Mouse (Mus musculus) neural tube, embryonic 12.5 days (tissue): Measurements from ENCODE around the gene Dnm1l. TPM values are rescaled to one million over a fixed set of nuclear protein-coding genes. Genes with fewer than 3 reads are reported as not detected.
"Not testable (repeated sequence)": the region's sequence is repeated elsewhere in the genome, so short reads cannot be mapped to it uniquely, and the experiment has no call there.

ENCODE experiments used
- ATAC-seq: fragments of 200-750 bp; cut with Nextera tagmentation; 2 replicates; pipeline ENCODE4 v1.8.0; 2017; ENCODE audit warnings: low read depth, mild to moderate bottlenecking, moderate TSS enrichment, moderate library complexity; ENCODE audit not compliant: low FRiP score
- H3K27ac ChIP-seq: fragments of 300-500 bp; sonication (generic); 2 replicates; pipeline ENCODE4 v1.5.1; 2016
- H3K27me3 ChIP-seq: fragments of 300-500 bp; sonication (generic); replicated peaks from 2 replicates; pipeline ENCODE4 v1.6.1; 2016; ENCODE audit warnings: mild to moderate bottlenecking
- H3K36me3 ChIP-seq: fragments of 300-500 bp; sonication (generic); 2 replicates; pipeline ENCODE4 v1.6.1; 2016; ENCODE audit warnings: mild to moderate bottlenecking
- H3K4me1 ChIP-seq: fragments of 300-500 bp; sonication (generic); 2 replicates; pipeline ENCODE4 v1.6.1; 2016
- H3K4me2 ChIP-seq: fragments of 300-500 bp; sonication (generic); replicated peaks from 2 replicates; pipeline ENCODE4 v1.6.1; 2016; ENCODE audit warnings: mild to moderate bottlenecking
- H3K4me3 ChIP-seq: fragments of 300-500 bp; sonication (generic); 2 replicates; pipeline ENCODE4 v1.5.1; 2016
- H3K9ac ChIP-seq: fragments of 300-500 bp; sonication (generic); 2 replicates; pipeline ENCODE4 v1.6.1; 2016; ENCODE audit warnings: mild to moderate bottlenecking
- H3K9me3 ChIP-seq: fragments of 300-500 bp; sonication (generic); 2 replicates; pipeline ENCODE4 v1.6.1; 2016; ENCODE audit warnings: mild to moderate bottlenecking
- WGBS: fragments of 180-500 bp; shearing (Covaris S2); methylation state at CpG from one replicate; pipeline ENCODE4 v1.1.7; 2016; 5-methylcytosine and 5-hydroxymethylcytosine counted together
- polyA plus RNA-seq: library from polyadenylated mRNA; unstranded; fragments of >200 nt; fragmentation: Nextera tagmentation; extraction: Ambion mirVana; gene quantifications from 2 replicates; pipeline ENCODE4 v1.2.1, GENCODE M21; 2016

The Dnm1l gene
- 79.1 and 84.7 TPM in 2 replicates for polyA plus RNA-seq

DNA sequence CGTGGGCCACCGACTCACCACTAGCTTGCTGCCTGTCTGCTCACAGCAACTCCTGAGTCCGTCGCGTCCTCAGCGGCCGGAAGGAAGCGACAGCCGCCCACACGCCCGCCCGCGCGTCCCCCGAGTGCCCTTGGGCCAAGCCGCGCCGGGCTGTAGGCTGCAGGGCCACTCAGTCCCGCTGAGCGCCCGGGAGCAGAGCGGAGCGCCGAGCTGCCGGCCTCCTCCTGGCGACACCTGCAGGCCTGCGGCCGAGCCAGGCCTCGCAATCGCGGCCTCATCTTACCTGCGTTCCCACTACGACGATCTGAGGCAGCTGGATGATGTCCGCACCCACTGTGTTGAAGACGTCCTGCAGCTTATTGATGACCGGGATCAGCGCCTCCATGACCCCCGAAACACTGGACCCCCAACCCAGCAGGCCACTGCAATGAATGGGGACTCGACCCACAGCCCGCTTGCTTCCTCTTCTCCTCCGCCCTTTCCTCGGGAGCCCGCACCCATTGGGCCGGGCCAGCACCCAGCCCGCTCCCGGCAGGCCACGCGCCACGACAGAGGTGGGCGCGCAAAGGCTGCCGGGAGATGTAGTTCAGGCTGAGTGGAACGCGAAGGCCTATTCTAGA lies at the start of gene Dnm1l:
TSS of gene Dnm1l (minus strand) at position 479 of the 620 bp plus-strand sequence.
- peaks cover 1% of the 10 kb centered on the region; the same call in 1 of the 2 replicates for H3K36me3 ChIP-seq
- no peaks in the 10 kb centered on the region for H3K9me3 ChIP-seq
- H3K9ac ChIP-seq: peak within 1 kb of the TSS; percentile 90
- H3K4me3 ChIP-seq: peak within 1 kb of the TSS; percentile 88
- peak within 1 kb of the TSS; percentile 82 for H3K27ac ChIP-seq
- H3K4me1 ChIP-seq: peaks cover 5% of the 10 kb centered on the region
- under 1% methylated on average over 55 of the region's 55 CpGs for WGBS
- peak; percentile 100 for ATAC-seq
- peak within 1 kb of the TSS; percentile 68 for H3K4me2 ChIP-seq
- no peaks in the 10 kb centered on the region for H3K27me3 ChIP-seq

DNA sequence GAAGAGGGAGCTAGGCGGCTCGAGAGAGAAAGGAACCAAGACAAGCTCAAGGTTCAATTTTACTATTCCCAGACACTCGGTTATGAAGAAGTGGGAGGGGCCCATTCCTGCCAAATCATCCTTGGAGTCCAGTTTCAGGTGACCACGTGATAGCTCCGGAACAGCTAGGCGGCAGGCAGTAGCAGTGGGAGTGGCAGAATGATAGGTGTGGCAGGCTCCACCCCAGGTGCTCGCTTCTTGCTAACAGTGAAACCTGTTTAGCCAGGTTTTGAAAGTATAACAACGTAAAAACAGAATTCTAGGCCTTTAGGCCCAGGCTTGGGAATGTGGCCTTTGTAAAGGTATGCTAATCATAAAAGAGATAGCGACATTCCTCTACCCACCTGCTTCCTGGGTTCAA lies 8.5 kb upstream of the Dnm1l start:
- 72% methylated on average over 9 of the region's 9 CpGs for WGBS
- not testable (repeated sequence) for H3K9ac ChIP-seq, ATAC-seq, H3K9me3 ChIP-seq, H3K27ac ChIP-seq, H3K4me1 ChIP-seq, H3K4me3 ChIP-seq, H3K36me3 ChIP-seq, H3K4me2 ChIP-seq, H3K27me3 ChIP-seq

DNA sequence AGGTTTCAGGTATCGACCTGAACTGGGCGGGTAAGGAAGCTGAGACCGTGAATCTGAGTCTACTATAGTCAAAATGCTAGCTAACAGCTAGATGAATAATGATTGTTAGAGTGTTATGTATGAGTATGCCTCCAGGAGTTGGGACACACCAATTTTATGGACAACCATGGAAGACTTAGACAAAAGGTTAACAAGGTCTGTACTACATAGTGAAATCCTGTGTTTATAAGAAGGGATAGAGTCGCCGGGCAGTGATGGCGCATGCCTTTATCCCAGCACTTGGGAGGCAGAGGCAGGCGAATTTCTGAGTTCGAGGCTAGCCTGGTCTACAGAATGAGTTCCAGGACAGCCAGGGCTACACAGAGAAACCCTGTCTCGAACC lies 333 bp upstream of the Dnm1l start:
- not testable (repeated sequence) for H3K27ac ChIP-seq, H3K9me3 ChIP-seq, H3K27me3 ChIP-seq, H3K36me3 ChIP-seq, H3K9ac ChIP-seq, ATAC-seq, H3K4me1 ChIP-seq
- 56% methylated on average over 9 of the region's 9 CpGs for WGBS
- Histone ChIP-seq H3K4me2 (peak overlapping the region; percentile 68), H3K4me3 (peak overlapping the region; percentile 88)

DNA sequence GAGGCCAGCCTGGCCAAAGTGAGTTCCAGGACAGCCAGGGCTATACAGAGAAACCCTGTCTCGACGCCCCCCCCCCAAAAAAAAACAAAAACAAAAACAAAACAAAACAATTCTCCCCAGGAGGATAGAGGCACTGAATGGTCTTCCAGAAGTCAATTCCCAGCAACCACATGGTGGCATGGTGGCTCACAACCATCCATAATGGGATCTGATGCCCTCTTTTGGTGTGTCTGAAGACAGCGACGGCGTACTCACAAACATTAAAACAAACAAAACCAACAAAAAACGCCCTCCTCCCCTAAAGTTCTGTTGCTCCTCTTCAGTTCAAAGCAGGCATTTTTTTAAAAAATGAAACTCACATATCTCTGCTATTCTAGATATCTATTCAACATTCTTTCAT lies 851 bp downstream of the Dnm1l start:
- Histone ChIP-seq H3K4me3 (peak overlapping the region; percentile 88), H3K27me3 (no peaks in the 10 kb centered on the region), H3K4me1 (peaks cover 5% of the 10 kb centered on the region), H3K9me3 (no peaks in the 10 kb centered on the region), H3K9ac (peak overlapping the region; percentile 90), H3K36me3 (peaks cover 3% of the 10 kb centered on the region; the same call in 1 of the 2 replicates), H3K27ac (no peak overlapping the region), H3K4me2 (peak overlapping the region; percentile 68)
- no peak for ATAC-seq
- WGBS: 13% methylated on average over 6 of the region's 6 CpGs

DNA sequence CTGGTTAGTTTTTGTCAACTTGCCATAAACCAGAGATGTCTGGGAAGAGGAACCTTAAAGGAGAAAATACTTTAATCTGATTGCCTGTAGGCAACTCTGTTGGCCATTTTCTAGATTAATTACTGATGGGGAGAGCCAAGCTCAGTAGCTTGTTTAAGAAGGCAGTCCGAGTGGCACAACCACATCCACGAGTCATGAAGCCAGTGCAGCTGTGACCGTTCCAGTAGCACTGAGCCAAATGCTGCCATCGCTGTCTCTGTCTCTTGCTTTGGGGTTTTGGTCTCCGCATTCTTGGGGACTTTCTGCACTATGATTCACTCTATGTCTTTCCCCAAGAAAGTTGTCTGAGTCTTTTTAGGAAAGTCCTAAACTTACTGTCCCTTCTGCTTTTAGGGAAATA lies 12.3 kb downstream of the Dnm1l start:
- no peaks in the 10 kb centered on the region for H3K27me3 ChIP-seq
- no peaks in the 10 kb centered on the region for H3K36me3 ChIP-seq
- H3K27ac ChIP-seq: no peak overlapping the region
- no peak overlapping the region for H3K4me3 ChIP-seq
- H3K9ac ChIP-seq: no peak overlapping the region
- WGBS: 94% methylated on average over 5 of the region's 5 CpGs
- ATAC-seq: no peak
- H3K4me2 ChIP-seq: no peak overlapping the region
- H3K9me3 ChIP-seq: no peaks in the 10 kb centered on the region
- no peaks in the 10 kb centered on the region for H3K4me1 ChIP-seq

DNA sequence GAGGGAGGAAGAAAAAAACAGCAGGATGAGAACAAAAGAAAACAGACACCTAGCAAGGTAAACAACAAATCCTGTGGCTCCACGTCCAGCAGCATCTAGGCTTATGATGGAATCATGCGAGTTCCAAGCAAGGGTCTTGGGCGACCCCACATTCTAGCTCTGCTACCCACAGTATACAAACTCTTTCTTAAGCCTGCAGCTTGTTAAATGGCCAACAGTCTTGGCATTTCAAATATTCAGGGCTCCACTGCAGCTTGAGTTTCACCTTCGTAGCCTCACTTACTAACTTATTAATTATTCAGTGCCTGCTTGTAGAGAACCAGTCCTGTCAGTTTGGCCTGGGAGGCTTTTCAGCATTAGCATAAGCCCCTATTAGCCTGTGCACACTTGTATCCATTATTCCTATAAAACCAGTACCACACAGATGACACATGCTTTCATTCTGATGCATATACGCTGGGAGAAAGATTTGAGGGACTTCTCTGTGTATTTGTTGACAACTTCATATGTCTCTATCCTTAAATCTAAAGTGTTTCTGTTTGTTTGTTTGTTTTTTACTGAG lies 32.9 kb downstream of the Dnm1l start:
- no peak overlapping the region for H3K4me2 ChIP-seq
- no peak overlapping the region for H3K4me3 ChIP-seq
- no peaks in the 10 kb centered on the region for H3K4me1 ChIP-seq
- H3K36me3 ChIP-seq: peaks cover 30% of the 10 kb centered on the region
- 87% methylated on average over 5 of the region's 5 CpGs for WGBS
- no peak overlapping the region for H3K9ac ChIP-seq
- no peaks in the 10 kb centered on the region for H3K27me3 ChIP-seq
- H3K27ac ChIP-seq: no peak overlapping the region
- no peak for ATAC-seq
- no peaks in the 10 kb centered on the region for H3K9me3 ChIP-seq

DNA sequence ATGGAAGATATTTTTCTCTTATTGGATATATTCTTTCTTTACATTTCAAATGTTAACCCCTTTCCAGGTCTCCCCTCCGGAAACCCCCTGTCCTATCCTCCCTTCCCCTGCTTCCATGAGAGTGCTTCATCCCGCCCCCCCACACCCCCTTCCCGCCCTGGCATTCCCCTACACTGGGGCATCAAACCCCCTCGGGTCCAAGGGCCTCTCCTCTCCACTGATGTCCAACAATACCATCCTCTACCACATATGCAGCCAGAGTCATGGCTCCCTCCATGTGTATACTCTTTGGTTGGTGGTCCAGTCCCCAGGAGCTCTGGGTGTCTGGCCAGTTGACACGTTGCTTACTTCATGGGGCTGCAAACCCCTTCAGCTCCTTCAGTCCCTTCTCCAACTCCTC lies 47.4 kb downstream of the Dnm1l start:
- H3K36me3 ChIP-seq: peaks cover 51% of the 10 kb centered on the region
- H3K27ac ChIP-seq: no peak overlapping the region
- no peaks in the 10 kb centered on the region for H3K9me3 ChIP-seq
- no peak overlapping the region for H3K9ac ChIP-seq
- H3K4me3 ChIP-seq: no peak overlapping the region
- H3K4me1 ChIP-seq: no peaks in the 10 kb centered on the region
- WGBS: 85% methylated on average over 5 of the region's 5 CpGs
- 0 out of 2 replicates have a peak, but pooled peaks have one; percentile 21 for ATAC-seq
- no peaks in the 10 kb centered on the region for H3K27me3 ChIP-seq
- no peak overlapping the region for H3K4me2 ChIP-seq

DNA sequence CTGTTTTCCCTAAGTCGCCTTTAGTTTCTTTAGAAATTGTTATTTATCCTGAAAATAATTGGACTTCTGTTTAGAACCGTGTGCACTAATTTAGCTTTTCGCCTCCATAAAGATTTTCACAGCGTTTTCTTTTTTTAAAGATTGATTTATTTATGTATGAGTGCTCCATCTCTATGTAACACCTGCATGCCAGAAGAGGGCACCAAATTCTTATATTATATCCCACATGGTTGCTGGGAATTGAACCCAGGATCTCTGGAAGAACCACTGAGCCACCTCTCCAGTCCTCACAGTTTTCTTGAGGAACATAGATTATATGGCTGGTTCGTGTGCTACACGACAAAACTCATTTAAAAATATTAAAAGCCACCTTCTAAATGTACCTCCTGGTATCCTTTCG lies 54.9 kb downstream of the Dnm1l start:
- Histone ChIP-seq H3K36me3 (peaks cover 18% of the 10 kb centered on the region), H3K4me3 (peak overlapping the region; percentile 95), H3K4me2 (peak overlapping the region; percentile 86), H3K9me3 (no peaks in the 10 kb centered on the region), H3K27ac (no peak overlapping the region), H3K4me1 (peaks cover 14% of the 10 kb centered on the region), H3K27me3 (no peaks in the 10 kb centered on the region), H3K9ac (peak overlapping the region; percentile 75)
- 20% methylated on average over 7 of the region's 7 CpGs for WGBS
- no peak for ATAC-seq

DNA sequence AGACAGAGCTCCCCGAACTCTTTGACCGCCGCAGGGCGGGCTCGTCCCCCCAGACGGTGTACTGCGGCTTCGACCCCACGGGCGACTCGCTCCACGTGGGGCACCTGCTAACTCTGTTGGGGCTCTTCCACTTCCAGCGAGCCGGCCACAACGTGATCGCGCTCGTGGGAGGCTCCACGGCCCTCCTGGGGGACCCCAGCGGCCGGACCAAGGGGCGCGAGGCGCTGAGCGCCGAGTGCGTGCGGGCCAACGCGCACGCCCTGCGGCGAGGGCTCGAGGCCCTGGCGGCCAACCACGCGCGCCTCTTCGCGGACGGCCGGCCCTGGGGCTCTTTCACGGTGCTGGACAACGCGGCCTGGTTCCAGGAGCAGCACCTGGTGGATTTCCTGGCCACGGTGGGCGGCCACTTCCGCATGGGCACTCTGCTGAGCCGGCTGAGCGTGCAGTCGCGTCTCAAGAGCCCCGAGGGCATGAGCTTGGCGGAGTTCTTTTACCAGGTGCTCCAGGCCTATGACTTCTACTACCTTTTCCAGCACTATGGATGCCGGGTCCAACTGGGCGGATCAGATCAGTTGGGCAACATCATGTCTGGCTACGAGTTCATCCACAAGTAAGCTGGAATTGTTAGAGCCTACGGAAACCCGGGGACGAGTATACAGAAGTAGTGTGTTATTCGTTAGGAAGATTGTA lies 55.5 kb downstream of the Dnm1l start:
- WGBS: under 1% methylated on average over 61 of the region's 61 CpGs
- Histone ChIP-seq H3K9ac (peak overlapping the region; percentile 75), H3K27me3 (no peaks in the 10 kb centered on the region), H3K4me1 (peaks cover 14% of the 10 kb centered on the region), H3K36me3 (peaks cover 17% of the 10 kb centered on the region), H3K27ac (peak overlapping the region; percentile 76; the same call in 1 of the 2 replicates), H3K4me3 (peak overlapping the region; percentile 95), H3K4me2 (peak overlapping the region; percentile 86), H3K9me3 (no peaks in the 10 kb centered on the region)
- ATAC-seq: peak; percentile 64

DNA sequence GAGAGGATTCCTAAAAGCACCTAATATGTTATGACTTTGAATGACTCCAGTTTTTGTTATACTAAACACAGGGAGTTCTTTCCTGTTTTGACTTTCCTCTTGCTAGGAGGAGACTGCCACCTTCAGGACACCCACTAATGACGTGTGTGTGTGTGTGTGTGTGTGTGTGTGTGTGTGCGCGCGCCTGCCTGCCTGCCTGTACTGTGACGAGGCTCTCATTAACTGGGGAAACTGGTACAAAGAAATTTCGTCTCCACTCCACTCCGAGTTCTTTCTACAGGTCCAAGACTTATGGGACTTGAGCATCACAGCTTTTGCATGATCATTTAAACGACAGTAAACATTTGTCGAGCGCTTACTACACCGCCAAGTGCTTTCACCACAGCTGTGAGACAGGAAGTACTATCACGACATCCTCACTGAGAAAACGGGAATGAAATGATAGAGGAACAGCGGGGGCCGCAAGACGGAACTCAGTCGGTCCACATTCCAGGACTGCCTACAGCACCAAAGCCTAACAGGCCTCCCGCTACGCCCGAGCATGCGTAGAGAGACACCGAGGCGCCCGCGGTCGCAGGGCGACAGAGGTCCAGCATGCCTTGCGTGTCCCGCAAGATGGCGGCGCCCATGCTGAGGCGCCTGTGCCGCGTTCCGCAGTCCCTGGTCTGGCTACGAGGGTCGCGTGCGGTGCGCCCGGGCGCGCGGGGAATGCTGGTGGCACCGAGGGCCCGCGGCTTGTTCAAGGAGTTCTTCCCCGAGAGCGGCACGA lies 56.2 kb downstream of the Dnm1l start, which contains the start of gene Yars2:
TSS of gene Yars2 (plus strand) at position 597 of the 769 bp plus-strand sequence.
- H3K27me3 ChIP-seq: no peaks in the 10 kb centered on the region
- H3K27ac ChIP-seq: peak within 1 kb of the TSS; percentile 76; the same call in 1 of the 2 replicates
- peaks cover 15% of the 10 kb centered on the region for H3K36me3 ChIP-seq
- peak within 1 kb of the TSS; percentile 95 for H3K4me3 ChIP-seq
- peak within 1 kb of the TSS; percentile 86 for H3K4me2 ChIP-seq
- no peaks in the 10 kb centered on the region for H3K9me3 ChIP-seq
- under 1% methylated on average over 50 of the region's 50 CpGs for WGBS
- peak within 1 kb of the TSS; percentile 75 for H3K9ac ChIP-seq
- peak; percentile 99 for ATAC-seq
- H3K4me1 ChIP-seq: peaks cover 14% of the 10 kb centered on the region

DNA sequence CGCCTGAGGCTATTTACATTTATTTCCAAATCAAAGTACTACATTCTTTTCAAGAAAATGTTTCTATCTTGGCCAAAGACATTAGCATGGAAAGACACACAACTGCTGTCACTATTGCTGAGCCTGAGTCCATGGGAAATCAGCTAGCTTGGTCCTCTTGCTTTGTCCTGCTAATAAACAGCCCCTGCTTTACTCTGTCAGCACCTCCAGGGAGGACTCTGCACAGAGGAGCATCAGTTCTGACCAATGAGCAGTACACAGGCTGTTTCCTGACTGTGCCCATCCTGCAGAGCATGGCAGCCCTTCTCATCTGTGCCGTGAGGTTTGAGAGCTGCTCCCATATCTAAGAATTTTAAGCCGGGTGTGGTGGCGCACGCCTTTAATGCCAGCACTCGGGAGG lies 85.0 kb downstream of the Dnm1l start:
- 77% methylated on average over 6 of the region's 6 CpGs for WGBS
- no peak overlapping the region for H3K4me2 ChIP-seq
- no peaks in the 10 kb centered on the region for H3K9me3 ChIP-seq
- H3K9ac ChIP-seq: no peak overlapping the region
- H3K27ac ChIP-seq: no peak overlapping the region
- H3K27me3 ChIP-seq: no peaks in the 10 kb centered on the region
- H3K4me3 ChIP-seq: no peak overlapping the region
- peaks cover 7% of the 10 kb centered on the region; the same call in 1 of the 2 replicates for H3K4me1 ChIP-seq
- H3K36me3 ChIP-seq: no peaks in the 10 kb centered on the region
- no peak for ATAC-seq

DNA sequence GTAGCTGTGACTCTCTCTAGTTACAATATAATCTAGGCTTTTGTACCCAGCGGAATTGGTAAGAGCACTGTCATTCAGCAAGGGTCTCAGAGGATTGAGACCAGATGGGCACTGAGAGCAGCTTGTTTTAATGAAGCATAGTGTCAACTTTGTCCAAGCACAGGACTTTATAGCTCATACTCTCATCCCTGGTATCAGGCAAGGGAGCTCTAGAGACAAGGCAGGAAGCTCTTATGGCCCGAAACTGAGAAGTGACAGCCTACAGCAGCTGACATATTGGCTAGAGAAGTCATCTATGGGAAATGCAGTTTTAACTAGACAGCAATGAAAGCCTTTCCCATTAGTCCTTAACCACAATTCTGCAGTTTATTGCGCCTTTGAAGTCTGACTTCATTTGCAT lies 85.8 kb downstream of the Dnm1l start:
- no peak overlapping the region for H3K9ac ChIP-seq
- peaks cover 7% of the 10 kb centered on the region; the same call in 1 of the 2 replicates for H3K4me1 ChIP-seq
- no peaks in the 10 kb centered on the region for H3K9me3 ChIP-seq
- ATAC-seq: peak; percentile 70
- no peaks in the 10 kb centered on the region for H3K36me3 ChIP-seq
- no peak overlapping the region for H3K4me3 ChIP-seq
- H3K27ac ChIP-seq: no peak overlapping the region
- whole genome bisulfite sequencing: 12% methylated on average over 3 of the region's 3 CpGs
- no peak overlapping the region for H3K4me2 ChIP-seq
- no peaks in the 10 kb centered on the region for H3K27me3 ChIP-seq
